Mouse (Mus musculus): ENCODE results near the gene Cyp4v3. TPM values are rescaled to one million over a fixed set of nuclear protein-coding genes. Genes with fewer than 3 reads are reported as not detected.

Cyp4v3 gene
- polyA plus RNA-seq, 1 experiment = 0.54 TPM

- TF ChIP-seq FLI1 (IDR thresholded peaks at IDR 0.05; ENCODE audit: low read length) = no peak
- no peak for TF ChIP-seq GATA1 (IDR thresholded peaks at IDR 0.05; ENCODE audit: borderline replicate concordance, low read length)
- H3K9me3 ChIP-seq = no peaks in the 10 kb centered on the region
- H3K36me3 ChIP-seq (replicated peaks; ENCODE audit: low read length) = no peaks in the 10 kb centered on the region
- H3K27me3 ChIP-seq (replicated peaks) = no peaks in the 10 kb centered on the region
- H3K4me3 ChIP-seq (replicated peaks) = no peak overlapping the region
- no peaks in the 10 kb centered on the region for H3K4me1 ChIP-seq
Observed at GRCm38 (mm10) chr8:45324151-45324550, 8.9 kb downstream of the Cyp4v3 start.

GRCm38 (mm10) chr8:45321365-45321764 lies 11.7 kb downstream of the Cyp4v3 start:
- Histone ChIP-seq H3K4me1 (no peaks in the 10 kb centered on the region), H3K4me3 (replicated peaks) (no peak overlapping the region), H3K36me3 (replicated peaks; ENCODE audit: low read length) (no peaks in the 10 kb centered on the region), H3K27me3 (replicated peaks) (no peaks in the 10 kb centered on the region), H3K9me3 (no peaks in the 10 kb centered on the region)
- TF ChIP-seq GATA1 (IDR thresholded peaks at IDR 0.05; ENCODE audit: borderline replicate concordance, low read length) = no peak
- no peak for TF ChIP-seq FLI1 (IDR thresholded peaks at IDR 0.05; ENCODE audit: low read length)

- Histone ChIP-seq H3K36me3 (replicated peaks; ENCODE audit: low read length) (no peaks in the 10 kb centered on the region), H3K4me3 (replicated peaks) (no peak overlapping the region)
- TF ChIP-seq GATA1 (IDR thresholded peaks at IDR 0.05; ENCODE audit: borderline replicate concordance, low read length) = no peak
Observed at GRCm38 (mm10) chr8:45320930-45321329, 12.1 kb downstream of the Cyp4v3 start.

GRCm38 (mm10) chr8:45310967-45311366 lies 22.0 kb downstream of the Cyp4v3 start:
- H3K9me3 ChIP-seq = no peaks in the 10 kb centered on the region
- H3K4me3 ChIP-seq (replicated peaks) = no peak overlapping the region
- TF ChIP-seq FLI1 (IDR thresholded peaks at IDR 0.05; ENCODE audit: low read length) (no peak), GATA1 (IDR thresholded peaks at IDR 0.05; ENCODE audit: borderline replicate concordance, low read length) (no peak)
- H3K36me3 ChIP-seq (replicated peaks; ENCODE audit: low read length) = peaks cover 7% of the 10 kb centered on the region
- H3K4me1 ChIP-seq = no peaks in the 10 kb centered on the region
- no peaks in the 10 kb centered on the region for H3K27me3 ChIP-seq (replicated peaks)

More at GRCm38 (mm10) chr8:45320930-45321329, 12.1 kb downstream of the Cyp4v3 start:
- no peaks in the 10 kb centered on the region for H3K9me3 ChIP-seq
- no peaks in the 10 kb centered on the region for H3K27me3 ChIP-seq (replicated peaks)
- H3K4me1 ChIP-seq = no peaks in the 10 kb centered on the region

- no peak for TF ChIP-seq FLI1 (IDR thresholded peaks at IDR 0.05; ENCODE audit: low read length)
- no peak for TF ChIP-seq GATA1 (IDR thresholded peaks at IDR 0.05; ENCODE audit: borderline replicate concordance, low read length)
- H3K36me3 ChIP-seq (replicated peaks; ENCODE audit: low read length) = peaks cover 7% of the 10 kb centered on the region
Observed at GRCm38 (mm10) chr8:45308366-45308765, 24.6 kb downstream of the Cyp4v3 start, which contains the start of gene Gm45753. Gene Gm45753, minus strand, starts transcription at chr8:45308466.

GRCm38 (mm10) chr8:45305479-45305878 lies 27.5 kb downstream of the Cyp4v3 start:
- no peaks in the 10 kb centered on the region for H3K4me1 ChIP-seq
- no peak for TF ChIP-seq FLI1 (IDR thresholded peaks at IDR 0.05; ENCODE audit: low read length)
- no peak for TF ChIP-seq GATA1 (IDR thresholded peaks at IDR 0.05; ENCODE audit: borderline replicate concordance, low read length)
- no peaks in the 10 kb centered on the region for H3K9me3 ChIP-seq
- H3K27me3 ChIP-seq (replicated peaks) = no peaks in the 10 kb centered on the region
- no peak overlapping the region for H3K4me3 ChIP-seq (replicated peaks)
- peaks cover 7% of the 10 kb centered on the region for H3K36me3 ChIP-seq (replicated peaks; ENCODE audit: low read length)

More at GRCm38 (mm10) chr8:45308366-45308765, 24.6 kb downstream of the Cyp4v3 start, which contains the start of gene Gm45753:
- H3K4me1 ChIP-seq = no peaks in the 10 kb centered on the region
- H3K27me3 ChIP-seq (replicated peaks) = no peaks in the 10 kb centered on the region
- H3K9me3 ChIP-seq = no peaks in the 10 kb centered on the region
- H3K4me3 ChIP-seq (replicated peaks) = no peak within 1 kb of the TSS

- TF ChIP-seq FLI1 (IDR thresholded peaks at IDR 0.05; ENCODE audit: low read length) = no peak
- no peak for TF ChIP-seq GATA1 (IDR thresholded peaks at IDR 0.05; ENCODE audit: borderline replicate concordance, low read length)
- Histone ChIP-seq H3K9me3 (no peaks in the 10 kb centered on the region), H3K27me3 (replicated peaks) (no peaks in the 10 kb centered on the region), H3K4me1 (no peaks in the 10 kb centered on the region), H3K4me3 (replicated peaks) (no peak overlapping the region), H3K36me3 (replicated peaks; ENCODE audit: low read length) (peaks cover 7% of the 10 kb centered on the region)
Observed at GRCm38 (mm10) chr8:45304354-45304753, 28.7 kb downstream of the Cyp4v3 start.

GRCm38 (mm10) chr8:45302390-45302789 lies 30.6 kb downstream of the Cyp4v3 start:
- Histone ChIP-seq H3K4me3 (replicated peaks) (no peak overlapping the region), H3K4me1 (no peaks in the 10 kb centered on the region), H3K36me3 (replicated peaks; ENCODE audit: low read length) (peaks cover 2% of the 10 kb centered on the region), H3K27me3 (replicated peaks) (no peaks in the 10 kb centered on the region), H3K9me3 (no peaks in the 10 kb centered on the region)
- TF ChIP-seq GATA1 (IDR thresholded peaks at IDR 0.05; ENCODE audit: borderline replicate concordance, low read length) = no peak
- no peak for TF ChIP-seq FLI1 (IDR thresholded peaks at IDR 0.05; ENCODE audit: low read length)

- Histone ChIP-seq H3K36me3 (replicated peaks; ENCODE audit: low read length) (no peaks in the 10 kb centered on the region), H3K4me1 (no peaks in the 10 kb centered on the region), H3K27me3 (replicated peaks) (no peaks in the 10 kb centered on the region), H3K9me3 (no peaks in the 10 kb centered on the region), H3K4me3 (replicated peaks) (no peak overlapping the region)
- TF ChIP-seq FLI1 (IDR thresholded peaks at IDR 0.05; ENCODE audit: low read length) (no peak), GATA1 (IDR thresholded peaks at IDR 0.05; ENCODE audit: borderline replicate concordance, low read length) (no peak)
Observed at GRCm38 (mm10) chr8:45295276-45295675, 37.7 kb downstream of the Cyp4v3 start.

- no peaks in the 10 kb centered on the region for H3K9me3 ChIP-seq
- H3K36me3 ChIP-seq (replicated peaks; ENCODE audit: low read length) = no peaks in the 10 kb centered on the region
- no peaks in the 10 kb centered on the region for H3K4me1 ChIP-seq
- H3K27me3 ChIP-seq (replicated peaks) = no peaks in the 10 kb centered on the region
- H3K4me3 ChIP-seq (replicated peaks) = no peak within 1 kb of the TSS
- TF ChIP-seq GATA1 (IDR thresholded peaks at IDR 0.05; ENCODE audit: borderline replicate concordance, low read length) (no peak), FLI1 (IDR thresholded peaks at IDR 0.05; ENCODE audit: low read length) (no peak)
Observed at GRCm38 (mm10) chr8:45294687-45295086, 38.3 kb downstream of the Cyp4v3 start, which contains the start of gene Klkb1. Gene Klkb1, minus strand, starts transcription at chr8:45294859.

GRCm38 (mm10) chr8:45291790-45292189 lies 41.2 kb downstream of the Cyp4v3 start:
- H3K4me3 ChIP-seq (replicated peaks) = no peak overlapping the region
- TF ChIP-seq FLI1 (IDR thresholded peaks at IDR 0.05; ENCODE audit: low read length) (no peak), GATA1 (IDR thresholded peaks at IDR 0.05; ENCODE audit: borderline replicate concordance, low read length) (no peak)

More at GRCm38 (mm10) chr8:45291790-45292189, 41.2 kb downstream of the Cyp4v3 start:
- Histone ChIP-seq H3K9me3 (no peaks in the 10 kb centered on the region), H3K27me3 (replicated peaks) (no peaks in the 10 kb centered on the region), H3K4me1 (no peaks in the 10 kb centered on the region), H3K36me3 (replicated peaks; ENCODE audit: low read length) (no peaks in the 10 kb centered on the region)
